Mouse (Mus musculus) MEL (cell line): ENCODE data around the gene Foxn3. TPM values are rescaled to one million over a fixed set of nuclear protein-coding genes. Genes with fewer than 3 reads are reported as not detected.
A peak's percentile ranks its signal among the peaks of the same experiment; 100 is the strongest.

ENCODE experiments used
- DNase-seq: peaks from one replicate; pipeline ENCODE4 v3.0.0; 2011; ENCODE audit warnings: low read depth, low spot score
- H3K27ac ChIP-seq: 2 replicates; pipeline ENCODE4 v1.5.1; 2012; ENCODE audit warnings: low read depth, mild to moderate bottlenecking, control low read depth, low read length, moderate library complexity; ENCODE audit not compliant: control insufficient read depth
- H3K27me3 ChIP-seq, 2 experiments: fragments of 150-350 bp in 1 of 2; sonication (generic) in 1 of 2; 2 replicates each; pipeline ENCODE4 v1.6.1; 2012; ENCODE audit warnings: low read length in 2 of 2, mild to moderate bottlenecking in 2 of 2, improper control_type of control experiment in 1 of 2, moderate library complexity in 1 of 2; ENCODE audit not compliant: insufficient read depth in 2 of 2, control insufficient read depth in 1 of 2
- H3K36me3 ChIP-seq, 2 experiments: 2 replicates each; pipeline ENCODE4 v1.6.1; 2012 to 2014; ENCODE audit warnings: low read length in 2 of 2, improper control_type of control experiment in 1 of 2, inconsistent platforms in 1 of 2, mild to moderate bottlenecking in 1 of 2; ENCODE audit not compliant: insufficient read depth in 2 of 2, control insufficient read depth in 1 of 2
- H3K4me1 ChIP-seq, 2 experiments: fragments of 150-350 bp in 1 of 2; sonication (generic) in 1 of 2; 2 replicates each; pipeline ENCODE4 v1.6.1; 2012; ENCODE audit warnings: low read length in 2 of 2, improper control_type of control experiment in 1 of 2, mild to moderate bottlenecking in 1 of 2; ENCODE audit not compliant: insufficient read depth in 2 of 2, control insufficient read depth in 1 of 2
- H3K4me3 ChIP-seq, 2 experiments: fragments of 150-350 bp in 1 of 2; sonication (generic) in 1 of 2; 2 replicates each; pipeline ENCODE4 v1.5.1; 2012; ENCODE audit warnings: low read depth in 2 of 2, low read length in 2 of 2, mild to moderate bottlenecking in 2 of 2, moderate library complexity in 2 of 2, control low read depth in 1 of 2, improper control_type of control experiment in 1 of 2; ENCODE audit not compliant: control insufficient read depth in 1 of 2, insufficient read depth in 1 of 2
- H3K79me2 ChIP-seq: 2 replicates; pipeline ENCODE4 v1.6.1; 2012; ENCODE audit warnings: mild to moderate bottlenecking, low read length, moderate library complexity; ENCODE audit not compliant: control insufficient read depth, poor library complexity, insufficient read depth
- H3K9ac ChIP-seq: 2 replicates; pipeline ENCODE4 v1.6.1; 2012; ENCODE audit warnings: low read depth, mild to moderate bottlenecking, control low read depth, low read length, moderate library complexity; ENCODE audit not compliant: control insufficient read depth, poor library complexity, severe bottlenecking
- H3K9me3 ChIP-seq: fragments of 150-350 bp; sonication (generic); replicated peaks from 2 replicates; pipeline ENCODE4 v1.6.1; 2012; ENCODE audit warnings: mild to moderate bottlenecking, low read length, improper control_type of control experiment, moderate library complexity; ENCODE audit not compliant: insufficient read depth
- BHLHE40 ChIP-seq: IDR thresholded peaks from 2 replicates; pipeline ENCODE4 v1.6.1; 2012; ENCODE audit warnings: low read depth, mild to moderate bottlenecking, inconsistent platforms, low read length, improper control_type of control experiment, borderline replicate concordance
- CHD1 ChIP-seq: IDR thresholded peaks from 2 replicates; pipeline ENCODE4 v1.6.1; 2012; ENCODE audit warnings: low read depth, mild to moderate bottlenecking, inconsistent platforms, low read length, improper control_type of control experiment
- CHD2 ChIP-seq: IDR thresholded peaks from 2 replicates; pipeline ENCODE4 v1.6.1; 2011; ENCODE audit warnings: low read length, improper control_type of control experiment
- CTCF ChIP-seq, 3 experiments: IDR thresholded peaks in 2 of 3; conservative IDR thresholded peaks in 1 of 3; 2 replicates each; pipeline ENCODE4 v1.5.1; 2011 to 2012; ENCODE audit warnings: low read length in 3 of 3, low read depth in 2 of 3, mild to moderate bottlenecking in 2 of 3, improper control_type of control experiment in 1 of 3, inconsistent platforms in 1 of 3, mixed read lengths in 1 of 3, moderate library complexity in 1 of 3; ENCODE audit not compliant: control insufficient read depth in 1 of 3, insufficient read depth in 1 of 3, poor library complexity in 1 of 3, severe bottlenecking in 1 of 3
- ETS1 ChIP-seq: IDR thresholded peaks from 2 replicates; pipeline ENCODE4 v1.6.1; 2012; ENCODE audit warnings: low read depth, mild to moderate bottlenecking, inconsistent platforms, low read length, improper control_type of control experiment, moderate library complexity
- GATA1 ChIP-seq: IDR thresholded peaks from 2 replicates; pipeline ENCODE4 v1.6.1; 2011; ENCODE audit warnings: low read depth, low read length, improper control_type of control experiment
- HCFC1 ChIP-seq: IDR thresholded peaks from 2 replicates; pipeline ENCODE4 v1.6.1; 2012; ENCODE audit warnings: low read depth, mild to moderate bottlenecking, inconsistent platforms, low read length, improper control_type of control experiment, moderate library complexity
- JUND ChIP-seq: IDR thresholded peaks from 2 replicates; pipeline ENCODE4 v1.6.1; 2011; ENCODE audit warnings: low read depth, mild to moderate bottlenecking, improper control_type of control experiment, low read length
- KAT2A ChIP-seq: conservative IDR thresholded peaks from 2 replicates; pipeline ENCODE4 v1.6.1; 2012; ENCODE audit warnings: low read depth, low read length, improper control_type of control experiment, inconsistent platforms
- MAFK ChIP-seq: IDR thresholded peaks from 2 replicates; pipeline ENCODE4 v1.6.1; 2011; ENCODE audit warnings: low read depth, mild to moderate bottlenecking, low read length, improper control_type of control experiment, borderline replicate concordance
- MYB ChIP-seq: IDR thresholded peaks from 2 replicates; pipeline ENCODE4 v1.6.1; 2011; ENCODE audit warnings: mild to moderate bottlenecking, low read depth, low read length, improper control_type of control experiment
- MYC ChIP-seq: IDR thresholded peaks from 2 replicates; pipeline ENCODE4 v1.6.1; 2011; ENCODE audit warnings: low read depth, mild to moderate bottlenecking, low read length, improper control_type of control experiment, moderate library complexity
- NELFE ChIP-seq: IDR thresholded peaks from 2 replicates; pipeline ENCODE4 v1.6.1; 2011; ENCODE audit warnings: low read depth, low read length, improper control_type of control experiment
- POLR2A ChIP-seq, 2 experiments: IDR thresholded peaks; 2 replicates each; pipeline ENCODE4 v1.6.1; 2011 to 2012; ENCODE audit warnings: low read length in 2 of 2, mild to moderate bottlenecking in 2 of 2, control low read depth in 1 of 2, improper control_type of control experiment in 1 of 2, low read depth in 1 of 2, moderate library complexity in 1 of 2; ENCODE audit not compliant: control insufficient read depth in 1 of 2, insufficient read depth in 1 of 2, poor library complexity in 1 of 2
- POLR2AphosphoS2 ChIP-seq: IDR thresholded peaks from 2 replicates; pipeline ENCODE4 v1.6.1; 2011; ENCODE audit warnings: low read length, improper control_type of control experiment
- POLR2AphosphoS5 ChIP-seq: IDR thresholded peaks from 2 replicates; pipeline ENCODE4 v1.6.1; 2012; ENCODE audit warnings: low read depth, borderline replicate concordance, mild to moderate bottlenecking, inconsistent platforms, low read length, moderate library complexity, mixed read lengths
- RAD21 ChIP-seq: IDR thresholded peaks from 2 replicates; pipeline ENCODE4 v1.6.1; 2011; ENCODE audit warnings: mild to moderate bottlenecking, low read depth, low read length, improper control_type of control experiment
- RCOR1 ChIP-seq: IDR thresholded peaks from 2 replicates; pipeline ENCODE4 v1.6.1; 2012; ENCODE audit warnings: low read depth, mild to moderate bottlenecking, inconsistent platforms, low read length, improper control_type of control experiment
- SMC3 ChIP-seq: IDR thresholded peaks from 2 replicates; pipeline ENCODE4 v1.6.1; 2011; ENCODE audit warnings: low read depth, low read length, improper control_type of control experiment
- TAL1 ChIP-seq: IDR thresholded peaks from 2 replicates; pipeline ENCODE4 v1.6.1; 2012; ENCODE audit warnings: mild to moderate bottlenecking, inconsistent platforms, low read length, moderate library complexity, mixed read lengths
- TBP ChIP-seq: IDR thresholded peaks from 2 replicates; pipeline ENCODE4 v1.8.0; 2011; ENCODE audit warnings: low read depth, low read length, improper control_type of control experiment
- USF1 ChIP-seq: IDR thresholded peaks from 2 replicates; pipeline ENCODE4 v1.6.1; 2014; ENCODE audit warnings: low read depth, mild to moderate bottlenecking, inconsistent platforms, low read length, improper control_type of control experiment, moderate library complexity
- USF2 ChIP-seq, 2 experiments: IDR thresholded peaks; 2 replicates each; pipeline ENCODE4 v1.6.1; 2011 to 2012; ENCODE audit warnings: improper control_type of control experiment in 2 of 2, low read length in 2 of 2, borderline replicate concordance in 1 of 2, inconsistent platforms in 1 of 2, low read depth in 1 of 2, mild to moderate bottlenecking in 1 of 2; ENCODE audit not compliant: insufficient read depth in 1 of 2
- ZC3H11A ChIP-seq: IDR thresholded peaks from 2 replicates; pipeline ENCODE4 v1.6.1; 2012; ENCODE audit warnings: low read depth, mild to moderate bottlenecking, inconsistent platforms, low read length, improper control_type of control experiment
- ZKSCAN1 ChIP-seq: IDR thresholded peaks from 2 replicates; pipeline ENCODE4 v1.6.1; 2012; ENCODE audit warnings: low read depth, mild to moderate bottlenecking, inconsistent platforms, low read length, improper control_type of control experiment, moderate library complexity
- ZMIZ1 ChIP-seq: IDR thresholded peaks from 2 replicates; pipeline ENCODE4 v1.6.1; 2012; ENCODE audit warnings: low read depth, mild to moderate bottlenecking, inconsistent platforms, low read length, improper control_type of control experiment, moderate library complexity
- ZNF384 ChIP-seq: IDR thresholded peaks from 2 replicates; pipeline ENCODE4 v1.6.1; 2012; ENCODE audit warnings: low read depth, mild to moderate bottlenecking, inconsistent platforms, low read length, improper control_type of control experiment
- polyA plus RNA-seq, 2 experiments: library from polyadenylated mRNA; stranded (reverse) in 1 of 2; unstranded in 1 of 2; fragments of >175 nt in 1 of 2; fragments of >200 nt in 1 of 2; gene quantifications; 2 replicates each; pipeline versions ENCODE4 v1.2.1 to v1.2.4; 2012; ENCODE audit warnings: low replicate concordance in 2 of 2, low read depth in 1 of 2; ENCODE audit not compliant: insufficient read length in 2 of 2, insufficient read depth in 1 of 2, missing spikeins in 1 of 2
- total RNA-seq: library from RNA; depleted of rRNA; stranded (reverse); fragments of 300-350 nt; gene quantifications from 2 replicates; pipeline ENCODE4 v1.2.3, GENCODE M21; 2012

Foxn3 gene
- total and polyA plus RNA-seq, 3 experiments, result 15.5 to 22.8 TPM; not detected in 1

- TF ChIP-seq JUND (no peak), SMC3 (no peak), MAFK (no peak), RAD21 (no peak), BHLHE40 (no peak), ETS1 (peak; percentile 63; the same call in 1 of the 2 replicates), CTCF (IDR thresholded peaks at IDR 0.05 in 2 of 3, conservative IDR thresholded peaks at IDR 0.05 in 1 of 3; ENCODE audit: control insufficient read depth in 1 of 3, insufficient read depth in 1 of 3, low read depth in 2 of 3, low read length in 3 of 3, poor library complexity in 1 of 3, severe bottlenecking in 1 of 3) (no peak), USF2 (IDR thresholded peaks at IDR 0.05; ENCODE audit: borderline replicate concordance in 1 of 2, insufficient read depth in 1 of 2, low read depth in 1 of 2, low read length in 2 of 2) (no peak)
Observed at GRCm38 (mm10) chr12:99561333-99561766, 2.0 kb downstream of the Foxn3 start (continued).

- Histone ChIP-seq H3K27me3 (no peaks in the 10 kb centered on the region), H3K9me3 (no peaks in the 10 kb centered on the region), H3K79me2 (peaks cover 41% of the 10 kb centered on the region), H3K36me3 (peaks cover 0 to 35% of the 10 kb centered on the region in 2 experiments; a peak in 2 of 4 replicates), H3K9ac (peak overlapping the region; percentile 54), H3K4me3 (peak overlapping the region; percentile 29 to 38), H3K27ac (peak overlapping the region; percentile 99), H3K4me1 (peaks cover 21 to 28% of the 10 kb centered on the region in 2 experiments)
- peak; percentile 45 for DNase-seq
- TF ChIP-seq MYB (no peak), GATA1 (peak; percentile 22; the same call in 1 of the 2 replicates), ETS1 (0 out of 2 replicates have a peak, but pooled peaks have one; percentile 0), JUND (no peak)
Observed at GRCm38 (mm10) chr12:99560701-99561332, 2.6 kb downstream of the Foxn3 start.

GRCm38 (mm10) chr12:99559483-99559882 is 3.9 kb downstream of the Foxn3 start:
- Histone ChIP-seq H3K9ac (peak overlapping the region; percentile 64), H3K4me1 (peaks cover 21 to 28% of the 10 kb centered on the region in 2 experiments), H3K27me3 (no peaks in the 10 kb centered on the region), H3K79me2 (peaks cover 41% of the 10 kb centered on the region), H3K4me3 (peak overlapping the region; percentile 42 to 48), H3K9me3 (no peaks in the 10 kb centered on the region), H3K27ac (peak overlapping the region; percentile 99), H3K36me3 (peaks cover 0 to 34% of the 10 kb centered on the region in 2 experiments; a peak in 2 of 4 replicates)
- DNase-seq, result peak; percentile 93
- peak; percentile 93 for TF ChIP-seq GATA1
- TF ChIP-seq RCOR1, result peak; percentile 83
- TF ChIP-seq SMC3, result peak; percentile 12; the same call in 1 of the 2 replicates
- TF ChIP-seq ZNF384, result peak; percentile 35; the same call in 1 of the 2 replicates
- no peak for TF ChIP-seq CHD1
- TF ChIP-seq HCFC1, result peak; percentile 65
- peak in 1 of 2 experiments; percentile 65; a peak in 2 of 4 replicates for TF ChIP-seq POLR2A (IDR thresholded peaks at IDR 0.05; ENCODE audit: control insufficient read depth in 1 of 2, insufficient read depth in 1 of 2, low read depth in 1 of 2, low read length in 2 of 2, poor library complexity in 1 of 2)
- peak; percentile 80 for TF ChIP-seq ZMIZ1
- peak; percentile 57 for TF ChIP-seq TAL1
- TF ChIP-seq CHD2, result peak; percentile 51; the same call in 1 of the 2 replicates
- no peak for TF ChIP-seq BHLHE40
- TF ChIP-seq ZKSCAN1, result no peak
- TF ChIP-seq ZC3H11A, result no peak
- TF ChIP-seq POLR2AphosphoS5, result no peak
- TF ChIP-seq MYC, result peak; percentile 78; the same call in 1 of the 2 replicates
- peak; percentile 89 for TF ChIP-seq ETS1
- peak; percentile 99 for TF ChIP-seq MYB
- TF ChIP-seq POLR2AphosphoS2, result peak; percentile 69; the same call in 1 of the 2 replicates
- peak; percentile 90 for TF ChIP-seq TBP
- no peak; the same call in 1 of the 2 replicates for TF ChIP-seq KAT2A
- TF ChIP-seq NELFE, result peak; percentile 66
- TF ChIP-seq MAFK, result peak; percentile 75
- TF ChIP-seq USF1, result no peak
